Mouse (Mus musculus): ENCODE results near the gene Ctrb1.

GRCm38 (mm10) chr8:111712135-111712534, 21.3 kb upstream of the Ctrb1 start:
- TF ChIP-seq POLR2A (IDR thresholded peaks at IDR 0.05; ENCODE audit: insufficient read length, low read depth) (no peak), TCF12 (IDR thresholded peaks at IDR 0.05; ENCODE audit: insufficient read depth, poor library complexity, severe bottlenecking) (no peak), USF1 (IDR thresholded peaks at IDR 0.05; ENCODE audit: low read depth) (no peak), MAX (IDR thresholded peaks at IDR 0.05; ENCODE audit: low read depth) (no peak), TCF3 (IDR thresholded peaks at IDR 0.05; ENCODE audit: insufficient read length, low read depth) (no peak), MYOG (IDR thresholded peaks at IDR 0.05; ENCODE audit: control insufficient read depth in 1 of 3, insufficient read depth in 1 of 3, insufficient read length in 2 of 3, low read depth in 2 of 3) (no peak)
